Mouse (Mus musculus): ENCODE results near the gene 2610318N02Rik. TPM values are rescaled to one million over a fixed set of nuclear protein-coding genes. Genes with fewer than 3 reads are reported as not detected.
A peak's percentile ranks its signal among the peaks of the same experiment; 100 is the strongest.

2610318N02Rik gene
- polyA plus RNA-seq, 1 experiment from 2014 or later, result 22.4 TPM

- Histone ChIP-seq H3K4me3 (peak overlapping the region; percentile 62), H3K27me3 (0 out of 2 replicates have a peak, but pooled peaks cover 2% of the 10 kb centered on the region), H3K4me2 (peak overlapping the region; percentile 95), H3K9me3 (no peaks in the 10 kb centered on the region), H3K9ac (peak overlapping the region; percentile 79), H3K4me1 (replicated peaks) (peaks cover 18% of the 10 kb centered on the region), H3K36me3 (no peaks in the 10 kb centered on the region), H3K27ac (0 out of 2 replicates have a peak overlapping the region, but pooled peaks have one; percentile 2)
- ATAC-seq (ENCODE audit: low FRiP score), result peak; percentile 21; the same call in 1 of the 2 replicates
- 37% methylated on average over 7 of the region's 7 CpGs for WGBS
These were observed 7.9 kb upstream of the 2610318N02Rik start for GRCm38 (mm10) chr16:17132906-17133200.

GRCm38 (mm10) chr16:17132089-17132905, 7.3 kb upstream of the 2610318N02Rik start, which contains the start of gene Sdf2l1:
Gene Sdf2l1 (minus strand): TSS chr16:17132383.
- Histone ChIP-seq H3K27me3 (0 out of 2 replicates have a peak, but pooled peaks cover 2% of the 10 kb centered on the region), H3K9me3 (no peaks in the 10 kb centered on the region), H3K4me2 (peak within 1 kb of the TSS; percentile 95), H3K4me3 (peak within 1 kb of the TSS; percentile 62), H3K4me1 (replicated peaks) (peaks cover 18% of the 10 kb centered on the region), H3K9ac (peak within 1 kb of the TSS; percentile 79), H3K27ac (peak within 1 kb of the TSS; percentile 85), H3K36me3 (no peaks in the 10 kb centered on the region)
- peak; percentile 98 for ATAC-seq (ENCODE audit: low FRiP score)
- under 1% methylated on average over 47 of the region's 47 CpGs for WGBS

GRCm38 (mm10) chr16:17131191-17132088, 6.5 kb upstream of the 2610318N02Rik start:
- Histone ChIP-seq H3K4me1 (replicated peaks) (peaks cover 18% of the 10 kb centered on the region), H3K9ac (peak overlapping the region; percentile 79), H3K27ac (peak overlapping the region; percentile 85), H3K9me3 (no peaks in the 10 kb centered on the region), H3K4me3 (peak overlapping the region; percentile 62), H3K27me3 (0 out of 2 replicates have a peak, but pooled peaks cover 2% of the 10 kb centered on the region), H3K36me3 (no peaks in the 10 kb centered on the region), H3K4me2 (peak overlapping the region; percentile 95)
- WGBS, result 4% methylated on average over 43 of the region's 43 CpGs
- 0 out of 2 replicates have a peak, but pooled peaks have one; percentile 0 for ATAC-seq (ENCODE audit: low FRiP score)

GRCm38 (mm10) chr16:17127292-17127691, 2.3 kb upstream of the 2610318N02Rik start:
- Histone ChIP-seq H3K36me3 (no peaks in the 10 kb centered on the region), H3K4me1 (replicated peaks) (peaks cover 41% of the 10 kb centered on the region), H3K27ac (no peak overlapping the region), H3K9ac (no peak overlapping the region), H3K4me2 (no peak overlapping the region), H3K9me3 (no peaks in the 10 kb centered on the region), H3K27me3 (0 out of 2 replicates have a peak, but pooled peaks cover 2% of the 10 kb centered on the region), H3K4me3 (no peak overlapping the region)
- WGBS, result 95% methylated on average over 1 of the region's 1 CpGs
- no peak for ATAC-seq (ENCODE audit: low FRiP score)

- ATAC-seq (ENCODE audit: low FRiP score), result peak; percentile 45
- H3K4me2 ChIP-seq, result peak overlapping the region; percentile 79
- H3K27ac ChIP-seq, result peak overlapping the region; percentile 40; the same call in 1 of the 2 replicates
- peak overlapping the region; percentile 71 for H3K9ac ChIP-seq
- peaks cover 44% of the 10 kb centered on the region for H3K4me1 ChIP-seq (replicated peaks)
- under 1% methylated on average over 22 of the region's 22 CpGs for WGBS
- H3K9me3 ChIP-seq, result no peaks in the 10 kb centered on the region
- no peaks in the 10 kb centered on the region for H3K36me3 ChIP-seq
- H3K27me3 ChIP-seq, result no peaks in the 10 kb centered on the region
- H3K4me3 ChIP-seq, result peak overlapping the region; percentile 51
These were observed 672 bp downstream of the 2610318N02Rik start for GRCm38 (mm10) chr16:17124119-17124870.

GRCm38 (mm10) chr16:17121569-17121968, 3.4 kb downstream of the 2610318N02Rik start:
- Histone ChIP-seq H3K9ac (0 out of 2 replicates have a peak overlapping the region, but pooled peaks have one; percentile 29), H3K27me3 (no peaks in the 10 kb centered on the region), H3K4me2 (peak overlapping the region; percentile 41), H3K9me3 (no peaks in the 10 kb centered on the region), H3K4me3 (peak overlapping the region; percentile 23), H3K27ac (0 out of 2 replicates have a peak overlapping the region, but pooled peaks have one; percentile 12), H3K4me1 (replicated peaks) (peaks cover 44% of the 10 kb centered on the region), H3K36me3 (0 out of 2 replicates have a peak, but pooled peaks cover 2% of the 10 kb centered on the region)
- 0 out of 2 replicates have a peak, but pooled peaks have one; percentile 21 for ATAC-seq (ENCODE audit: low FRiP score)
- 33% methylated on average over 14 of the region's 14 CpGs for WGBS

- Histone ChIP-seq H3K27ac (no peak overlapping the region), H3K4me1 (replicated peaks) (peaks cover 15% of the 10 kb centered on the region), H3K9ac (no peak overlapping the region), H3K9me3 (no peaks in the 10 kb centered on the region), H3K4me2 (no peak overlapping the region), H3K27me3 (no peaks in the 10 kb centered on the region), H3K4me3 (no peak overlapping the region), H3K36me3 (peaks cover 10% of the 10 kb centered on the region)
- 88% methylated on average over 5 of the region's 5 CpGs for WGBS
- no peak for ATAC-seq (ENCODE audit: low FRiP score)
These were observed 7.6 kb downstream of the 2610318N02Rik start for GRCm38 (mm10) chr16:17117309-17117799.

GRCm38 (mm10) chr16:17110771-17111743, 13.9 kb downstream of the 2610318N02Rik start, which contains the start of gene Ppil2:
Gene Ppil2 (minus strand): TSS chr16:17111257.
- H3K9ac ChIP-seq, result peak within 1 kb of the TSS; percentile 72
- no peaks in the 10 kb centered on the region for H3K9me3 ChIP-seq
- 10% methylated on average over 38 of the region's 38 CpGs for WGBS
- H3K4me2 ChIP-seq, result peak within 1 kb of the TSS; percentile 64
- no peaks in the 10 kb centered on the region for H3K27me3 ChIP-seq
- peak; percentile 86 for ATAC-seq (ENCODE audit: low FRiP score)
- peak within 1 kb of the TSS; percentile 59 for H3K4me3 ChIP-seq
- peak within 1 kb of the TSS; percentile 65; the same call in 1 of the 2 replicates for H3K27ac ChIP-seq
- peaks cover 17% of the 10 kb centered on the region for H3K4me1 ChIP-seq (replicated peaks)
- peaks cover 30% of the 10 kb centered on the region for H3K36me3 ChIP-seq

GRCm38 (mm10) chr16:17104600-17104999, 20.4 kb downstream of the 2610318N02Rik start:
- 92% methylated on average over 4 of the region's 4 CpGs for WGBS
- Histone ChIP-seq H3K4me2 (no peak overlapping the region), H3K4me1 (replicated peaks) (peaks cover 21% of the 10 kb centered on the region), H3K9me3 (no peaks in the 10 kb centered on the region), H3K4me3 (no peak overlapping the region), H3K27ac (no peak overlapping the region), H3K9ac (no peak overlapping the region), H3K27me3 (no peaks in the 10 kb centered on the region), H3K36me3 (peaks cover 84% of the 10 kb centered on the region)
- no peak for ATAC-seq (ENCODE audit: low FRiP score)

GRCm38 (mm10) chr16:17102630-17103220, 22.2 kb downstream of the 2610318N02Rik start:
- Histone ChIP-seq H3K27ac (no peak overlapping the region), H3K4me1 (replicated peaks) (peaks cover 16% of the 10 kb centered on the region; the same call in 1 of the 2 replicates), H3K9me3 (no peaks in the 10 kb centered on the region), H3K4me2 (no peak overlapping the region), H3K4me3 (no peak overlapping the region), H3K9ac (no peak overlapping the region), H3K27me3 (no peaks in the 10 kb centered on the region), H3K36me3 (peaks cover 94% of the 10 kb centered on the region)
- WGBS, result 75% methylated on average over 7 of the region's 7 CpGs
- ATAC-seq (ENCODE audit: low FRiP score), result no peak
